Mouse (Mus musculus) myocyte (in vitro differentiated cells): ENCODE data around the gene Tspan14.

ENCODE experiments used
- E2F4 ChIP-seq: IDR thresholded peaks from one replicate; pipeline ENCODE4 v1.6.1; 2011; ENCODE audit warnings: mild to moderate bottlenecking, control low read depth, moderate library complexity; ENCODE audit not compliant: insufficient read depth
- POLR2A ChIP-seq: IDR thresholded peaks from one replicate; pipeline ENCODE4 v1.6.1; 2011; ENCODE audit warnings: low read depth, mild to moderate bottlenecking, control low read depth, moderate library complexity; ENCODE audit not compliant: insufficient read length
- TCF12 ChIP-seq: IDR thresholded peaks from one replicate; pipeline ENCODE4 v1.6.1; 2011; ENCODE audit warnings: mild to moderate bottlenecking, control low read depth; ENCODE audit not compliant: poor library complexity, insufficient read depth, severe bottlenecking
- TCF3 ChIP-seq: IDR thresholded peaks from one replicate; pipeline ENCODE4 v1.6.1; 2011; ENCODE audit warnings: low read depth, control low read depth; ENCODE audit not compliant: insufficient read length

GRCm38 (mm10) chr14:40979002-40979401, 12.4 kb upstream of the Tspan14 start:
- TF ChIP-seq POLR2A (no peak), E2F4 (no peak), TCF3 (no peak), TCF12 (no peak)
